ENCODE assay signal across 8 mouse cellular contexts in genomic region chr12:21284761-21285441, GRCm38 (mm10). TPM values are rescaled to one million over a fixed set of nuclear protein-coding genes. Genes with fewer than 3 reads are reported as not detected.
DNase-seq lines count a peak whose midpoint lies in the region; ATAC-seq and TF ChIP-seq lines count a peak whose summit lies in the region.

Cpsf3 (plus strand) TSS chr12:21285391.

- DNase-seq in layer of hippocampus, adult 8-10 months (ENCODE audit: low spot score in 2 of 2) = no peak
- DNase-seq in layer of hippocampus, adult 9-11 months = no peak
- no peak for DNase-seq in forebrain, postnatal 0 days
- no peak for DNase-seq in right cerebral cortex, adult 2 months (ENCODE audit: low spot score in 2 of 2)
- DNase-seq in embryo, embryonic 10 days (ENCODE audit: low spot score) = no peak

- peak within 1 kb of the TSS; percentile 80 for H3K9ac ChIP-seq in forebrain, postnatal 0 days
- H3K9ac ChIP-seq in hindbrain, embryonic 15.5 days = peak within 1 kb of the TSS; percentile 77
- H3K9ac ChIP-seq in liver, embryonic 16.5 days (ENCODE audit: low read depth, low read length) = peak within 1 kb of the TSS; percentile 89

- TF ChIP-seq CTCF in forebrain, postnatal 0 days (IDR thresholded peaks at IDR 0.05; ENCODE audit: low read depth) = no peak

- 57% methylated on average over 11 of the region's 11 CpGs for WGBS in forebrain, postnatal 0 days
- WGBS in hindbrain, embryonic 15.5 days = 52% methylated on average over 11 of the region's 11 CpGs
- 47% methylated on average over 11 of the region's 11 CpGs for WGBS in liver, embryonic 16.5 days (ENCODE audit: insufficient replicate concordance)

- H3K27ac ChIP-seq in forebrain, postnatal 0 days (ENCODE audit: low read depth, low read length) = peak within 1 kb of the TSS; percentile 93
- peak within 1 kb of the TSS; percentile 90 for H3K27ac ChIP-seq in hindbrain, embryonic 15.5 days (replicated peaks)
- peak within 1 kb of the TSS; percentile 87 for H3K27ac ChIP-seq in liver, embryonic 16.5 days (ENCODE audit: low read length)

- 0 out of 2 replicates have a peak, but pooled peaks cover 7% of the 10 kb centered on the region for H3K4me1 ChIP-seq in forebrain, postnatal 0 days (ENCODE audit: insufficient read depth)
- peaks cover 33% of the 10 kb centered on the region for H3K4me1 ChIP-seq in hindbrain, embryonic 15.5 days (replicated peaks)
- H3K4me1 ChIP-seq in liver, embryonic 16.5 days (ENCODE audit: control insufficient read depth, low read depth, low read length) = peaks cover 20% of the 10 kb centered on the region

- ATAC-seq in activated CD4-positive, CD25-positive, alpha-beta regulatory T cell, adult 4 months = no peak
- ATAC-seq in forebrain, postnatal 0 days = no peak
- no peak for ATAC-seq in hindbrain, embryonic 15.5 days (ENCODE audit: low FRiP score, low read depth)
- no peak for ATAC-seq in liver, embryonic 16.5 days (ENCODE audit: low read depth)

- H3K4me2 ChIP-seq in forebrain, postnatal 0 days (ENCODE audit: low read depth) = peak within 1 kb of the TSS; percentile 67
- peak within 1 kb of the TSS; percentile 77 for H3K4me2 ChIP-seq in hindbrain, embryonic 15.5 days
- peak within 1 kb of the TSS; percentile 96 for H3K4me2 ChIP-seq in liver, embryonic 16.5 days (ENCODE audit: low read depth, low read length)

- H3K27me3 ChIP-seq in forebrain, postnatal 0 days (ENCODE audit: insufficient read depth, low read length) = no peaks in the 10 kb centered on the region
- no peaks in the 10 kb centered on the region for H3K27me3 ChIP-seq in hindbrain, embryonic 15.5 days
- no peaks in the 10 kb centered on the region for H3K27me3 ChIP-seq in liver, embryonic 16.5 days (ENCODE audit: control insufficient read depth, insufficient read depth, low read depth, low read length)

- no peaks in the 10 kb centered on the region for H3K9me3 ChIP-seq in forebrain, postnatal 0 days (ENCODE audit: low read length)
- no peaks in the 10 kb centered on the region for H3K9me3 ChIP-seq in hindbrain, embryonic 15.5 days
- H3K9me3 ChIP-seq in liver, embryonic 16.5 days (replicated peaks; ENCODE audit: control insufficient read depth, low read length) = no peaks in the 10 kb centered on the region

- H3K36me3 ChIP-seq in forebrain, postnatal 0 days (ENCODE audit: insufficient read depth) = 0 out of 2 replicates have a peak, but pooled peaks cover 4% of the 10 kb centered on the region
- H3K36me3 ChIP-seq in hindbrain, embryonic 15.5 days = no peaks in the 10 kb centered on the region
- no peaks in the 10 kb centered on the region for H3K36me3 ChIP-seq in liver, embryonic 16.5 days (ENCODE audit: control insufficient read depth, insufficient read depth)

- H3K4me3 ChIP-seq in forebrain, postnatal 0 days (ENCODE audit: low read depth, low read length) = peak within 1 kb of the TSS; percentile 76
- H3K4me3 ChIP-seq in hindbrain, embryonic 15.5 days = peak within 1 kb of the TSS; percentile 78
- H3K4me3 ChIP-seq in liver, embryonic 16.5 days (ENCODE audit: low read depth, low read length) = peak within 1 kb of the TSS; percentile 96

RNA-seq across cellular contexts. Expression of gene Cpsf3, which starts in this region (rescaled TPM):
- total RNA-seq in layer of hippocampus, adult 8-10 months (2022) = 10 to 100 TPM; 52.5 to 62.6 (median 56.5) TPM
- polyA plus RNA-seq in activated CD4-positive, CD25-positive, alpha-beta regulatory T cell, adult 4 months (2017; shearing (Covaris generic)) = 100 to 1,000 TPM; 119 to 123 TPM
- 49.2 and 50.4 TPM in 2 replicates for total RNA-seq in forebrain, postnatal 0 days (2014; rRNA removed)
- 68.3 and 79.6 TPM in 2 replicates for polyA plus RNA-seq in forebrain, postnatal 0 days (2015; fragmentation: Nextera tagmentation; extraction: Ambion mirVana)
- polyA plus RNA-seq in hindbrain, embryonic 15.5 days (2015; fragmentation: Nextera tagmentation; extraction: Ambion mirVana) = 86.7 and 87.1 TPM in 2 replicates
- 39.6 and 40.9 TPM in 2 replicates for polyA plus RNA-seq in liver, embryonic 16.5 days (2015; fragmentation: Nextera tagmentation; extraction: Ambion mirVana)
